ENCODE assay signal across 16 mouse cellular contexts in genomic region chr7:62269156-62269855, GRCm38 (mm10).
DNase-seq lines count a peak whose midpoint lies in the region; ATAC-seq lines count a peak whose summit lies in the region.
"Had no signal": no experiment of that assay in that cellular context is flagged by ENCODE, and none has a peak within 500 bp of the region (broad histone marks: within the 10 kb centered on the region; RNA-seq: fewer than 3 reads in every experiment).

No protein-coding gene starts in this region.

- H3K27me3 ChIP-seq in hindbrain, embryonic 15.5 days, result no peaks in the 10 kb centered on the region
- H3K27me3 ChIP-seq: liver, embryonic 13.5 days had no signal

- no peak overlapping the region for H3K4me3 ChIP-seq in hindbrain, embryonic 15.5 days
- H3K4me3 ChIP-seq: erythroblast, embryonic 14.5 days; liver, embryonic 13.5 days had no signal

- H3K4me1 ChIP-seq in hindbrain, embryonic 15.5 days (replicated peaks), result no peaks in the 10 kb centered on the region
- H3K4me1 ChIP-seq: liver, embryonic 13.5 days had no signal

- peak; percentile 31 for DNase-seq in embryo, embryonic 10.5 days (ENCODE audit: low spot score)
- DNase-seq in embryo, embryonic 10 days (ENCODE audit: low spot score), result no peak
- peak; percentile 1 for DNase-seq in layer of hippocampus, adult 9-11 months
- no peak for DNase-seq in layer of hippocampus, postnatal 36 days
- DNase-seq in brain, adult 2 months (ENCODE audit: low read depth, low spot score), result peak; percentile 40
- DNase-seq in cerebellum, adult 18-20 months, result no peak
- no peak for DNase-seq in thymus, adult 18-20 months
- DNase-seq: cerebellum, postnatal 25 days; heart, adult 18-20 months; liver, embryonic 13.5 days; right cerebral cortex, postnatal 4 days had no signal

- H3K27ac ChIP-seq in hindbrain, embryonic 15.5 days (replicated peaks), result peak overlapping the region; percentile 34
- H3K27ac ChIP-seq: liver, embryonic 13.5 days had no signal

- no peak for ATAC-seq in hindbrain, embryonic 15.5 days (ENCODE audit: low FRiP score, low read depth)
- ATAC-seq: inflammation-experienced regulatory T-cells, adult 6 months; lung, postnatal 0 days; Patski had no signal

- H3K9ac ChIP-seq in hindbrain, embryonic 15.5 days, result no peak overlapping the region
- H3K9ac ChIP-seq: liver, embryonic 13.5 days had no signal

- WGBS in hindbrain, embryonic 15.5 days, result 67% methylated on average over 1 of the region's 1 CpGs

- no peaks in the 10 kb centered on the region for H3K36me3 ChIP-seq in hindbrain, embryonic 15.5 days
- H3K36me3 ChIP-seq: liver, embryonic 13.5 days had no signal

- H3K9me3 ChIP-seq in hindbrain, embryonic 15.5 days, result no peaks in the 10 kb centered on the region
- H3K9me3 ChIP-seq: liver, embryonic 13.5 days had no signal

- H3K4me2 ChIP-seq in hindbrain, embryonic 15.5 days, result no peak overlapping the region
- H3K4me2 ChIP-seq: liver, embryonic 13.5 days had no signal

Comparison
In these comparisons a context has a peak if more than half of its experiments do, and no peak if none do; other contexts are left out.
1. DNase-seq: peak in embryo, embryonic 10.5 days (single experiment), layer of hippocampus, adult 9-11 months (single experiment) and brain, adult 2 months (single experiment); none in embryo, embryonic 10 days (single experiment), layer of hippocampus, postnatal 36 days (0 of 2), cerebellum, adult 18-20 months (0 of 2) and thymus, adult 18-20 months (0 of 2).